Mouse (Mus musculus) adrenal gland, postnatal 14 days (tissue): ENCODE results near the gene Psmc5. TPM values are rescaled to one million over a fixed set of nuclear protein-coding genes. Genes with fewer than 3 reads are reported as not detected.
"Not testable (repeated sequence)": the region's sequence is repeated elsewhere in the genome, so short reads cannot be mapped to it uniquely, and the experiment has no call there.

ENCODE experiments used
- DNase-seq: peaks from one replicate; pipeline ENCODE4 v3.0.0; 2021; ENCODE audit warnings: mixed read lengths
- long read RNA-seq, 2 experiments: library from polyadenylated mRNA; stranded (forward); transcript quantifications; one replicate each; pipeline ENCODE4 v2.0.0; 2021
- total RNA-seq: library from RNA; stranded (reverse); gene quantifications from 2 replicates; pipeline ENCODE4 v1.2.3, GENCODE M21; 2021

The Psmc5 gene
- 141 and 146 TPM in 2 replicates for total RNA-seq
- long read RNA-seq, experiment 1, transcript Psmc5-201 (11 exons, 1,316 nt) = major isoform, 254 of 278 reads
- long read RNA-seq, experiment 1, transcript Psmc5-202 (10 exons, 1,394 nt) = minor isoform, 8 of 278 reads
- long read RNA-seq, experiment 1, partial matches to known transcripts = 15 of 278 reads
- long read RNA-seq, experiment 1, other reads (novel, unspliced or antisense) = 1 of 278 reads
- long read RNA-seq, experiment 2, transcript Psmc5-201 (11 exons, 1,316 nt) = major isoform, 238 of 268 reads
- long read RNA-seq, experiment 2, partial matches to known transcripts = 22 of 268 reads
- long read RNA-seq, experiment 2, other reads (novel, unspliced or antisense) = 5 of 268 reads

DNA sequence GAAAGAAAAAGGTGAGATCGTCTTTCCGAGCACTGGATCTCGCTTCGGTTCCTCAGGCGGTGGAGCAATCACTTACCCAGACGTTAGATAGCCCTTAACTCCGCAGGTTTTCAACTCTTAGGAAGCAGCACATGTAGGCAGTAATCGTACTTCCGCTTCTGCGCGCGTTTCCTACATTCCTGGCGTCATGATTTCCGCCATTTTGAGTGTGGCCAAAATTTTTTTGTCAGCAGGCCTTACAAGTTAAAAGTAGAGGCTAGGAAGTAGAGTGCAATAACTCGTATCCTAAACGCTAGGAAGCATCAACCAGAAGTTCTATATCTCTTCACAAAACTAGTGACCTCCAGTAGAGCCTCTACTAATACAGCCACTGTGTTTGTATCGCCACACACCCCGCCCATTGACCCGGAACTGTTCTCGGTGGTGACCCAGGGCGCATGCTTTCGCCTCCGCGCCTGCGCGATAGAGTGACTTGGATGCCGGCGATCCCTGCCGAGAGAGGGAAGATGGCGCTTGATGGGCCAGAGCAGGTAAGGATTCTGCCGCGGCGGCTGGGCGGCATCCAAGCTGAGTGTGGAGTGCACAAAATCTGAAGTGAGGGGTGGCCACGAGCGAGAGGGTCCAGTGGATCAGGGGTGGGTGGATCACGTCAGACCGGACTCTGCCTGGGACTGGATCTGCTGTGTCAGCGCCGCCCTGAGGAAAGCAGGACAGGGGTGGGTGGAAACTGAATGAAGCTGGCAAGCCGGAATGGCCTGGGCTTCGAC is at the start of gene Psmc5, which contains the start of gene Ftsj3:
Psmc5 (plus strand) TSS at position 470 of the 767 bp plus-strand sequence.
Ftsj3 (minus strand) TSS at position 395 of the 767 bp plus-strand sequence.
- DNase-seq = peak; percentile 99

DNA sequence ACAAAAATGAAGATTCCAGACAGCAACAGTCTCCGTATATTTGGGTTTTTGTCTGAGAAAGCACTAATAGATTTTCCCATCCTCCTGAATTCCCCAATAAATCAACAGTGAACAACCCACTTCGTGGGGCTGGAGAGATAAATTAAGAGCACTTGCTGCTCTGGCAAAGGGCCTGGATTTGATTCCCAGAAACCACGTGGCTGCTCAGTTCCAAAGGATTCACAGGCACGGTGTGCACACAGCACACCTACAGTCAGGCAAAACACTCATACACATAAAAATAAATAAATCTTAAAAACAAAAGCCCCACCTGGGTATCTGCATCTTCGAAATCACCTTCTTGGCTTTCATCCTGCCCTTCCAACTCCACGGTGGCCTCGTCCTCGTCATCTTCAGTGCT is 43.2 kb upstream of the Psmc5 start:
- DNase-seq = no peak

DNA sequence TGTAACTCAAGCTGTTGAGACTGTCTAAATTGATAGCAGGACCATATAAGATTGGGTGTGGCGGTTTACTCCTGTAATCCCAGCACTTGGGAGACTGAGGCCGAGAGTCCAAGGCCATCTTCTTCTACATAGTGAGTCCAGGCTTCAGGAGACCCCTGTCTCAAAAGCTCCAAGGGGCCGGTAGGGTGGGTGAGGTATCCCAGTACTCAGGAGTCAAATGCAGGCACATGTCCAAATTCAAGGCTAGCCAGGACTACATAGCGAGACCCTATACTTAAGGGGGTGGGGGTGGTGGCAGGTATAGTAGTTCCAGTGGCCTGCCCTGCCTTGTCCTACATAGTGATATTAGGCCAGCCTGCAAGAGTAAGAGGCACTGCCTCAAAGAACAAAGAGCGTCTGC is 41.1 kb upstream of the Psmc5 start:
- no peak for DNase-seq

DNA sequence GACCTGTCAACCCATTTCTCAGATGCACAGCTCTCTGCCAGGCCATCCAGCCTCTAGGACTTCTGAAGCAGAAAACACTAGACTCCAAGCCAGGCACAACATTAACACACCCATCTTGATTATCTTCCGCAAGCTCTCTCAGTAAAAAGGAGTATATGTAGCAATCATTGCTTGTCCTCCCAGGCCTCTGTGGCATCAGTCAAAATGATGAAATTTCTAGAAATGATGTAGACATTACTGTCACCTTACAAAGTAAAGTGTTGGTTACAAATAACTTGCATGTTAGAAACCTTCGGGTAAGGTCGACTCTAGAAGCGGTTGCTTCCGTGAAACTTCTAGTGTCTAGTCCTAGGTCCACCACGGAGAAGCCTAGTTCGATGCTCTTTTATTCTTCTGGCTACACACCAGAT is 40.5 kb upstream of the Psmc5 start:
- DNase-seq = no peak

DNA sequence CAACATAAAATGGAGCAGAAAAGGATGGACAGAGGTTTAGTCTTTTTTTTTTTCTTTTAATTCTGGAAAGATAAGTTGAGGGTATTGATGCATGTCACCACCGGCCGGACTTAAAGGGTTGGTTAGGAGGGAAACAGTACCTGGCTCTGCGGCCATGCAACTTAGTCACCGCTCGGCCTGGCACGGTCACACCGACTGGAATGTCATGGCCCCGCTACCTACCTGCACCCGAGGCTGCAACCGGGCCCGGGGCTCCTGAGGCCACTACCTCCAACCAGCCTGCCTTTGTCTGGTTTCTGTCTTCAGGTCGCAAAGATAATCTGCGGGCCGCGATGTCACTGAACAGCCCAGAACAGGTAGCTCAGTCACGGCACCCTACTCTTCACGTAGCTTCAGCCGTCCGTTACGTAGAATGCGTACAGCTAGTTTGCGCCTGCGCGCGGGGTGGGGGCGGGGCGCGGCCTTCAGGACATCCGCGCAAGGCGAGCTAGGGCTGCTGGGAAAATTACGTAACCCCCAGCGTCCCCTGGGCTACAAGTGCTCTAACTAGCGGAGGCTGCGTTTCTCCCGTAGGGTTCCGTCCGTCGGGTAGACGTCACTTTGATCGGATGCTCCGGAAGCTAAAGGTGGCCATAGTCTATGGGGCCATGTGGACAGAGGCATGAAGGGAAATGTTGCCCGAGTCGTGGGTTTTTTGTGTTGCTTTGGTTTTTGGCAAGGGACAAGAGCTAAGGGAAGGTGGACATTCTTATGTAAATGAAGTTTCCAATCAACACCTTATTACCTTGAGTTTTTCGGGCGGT is 39.8 kb upstream of the Psmc5 start, which contains the start of gene Ccdc47:
Ccdc47 (minus strand) TSS at position 418 of the 803 bp plus-strand sequence.
- peak; percentile 97 for DNase-seq

DNA sequence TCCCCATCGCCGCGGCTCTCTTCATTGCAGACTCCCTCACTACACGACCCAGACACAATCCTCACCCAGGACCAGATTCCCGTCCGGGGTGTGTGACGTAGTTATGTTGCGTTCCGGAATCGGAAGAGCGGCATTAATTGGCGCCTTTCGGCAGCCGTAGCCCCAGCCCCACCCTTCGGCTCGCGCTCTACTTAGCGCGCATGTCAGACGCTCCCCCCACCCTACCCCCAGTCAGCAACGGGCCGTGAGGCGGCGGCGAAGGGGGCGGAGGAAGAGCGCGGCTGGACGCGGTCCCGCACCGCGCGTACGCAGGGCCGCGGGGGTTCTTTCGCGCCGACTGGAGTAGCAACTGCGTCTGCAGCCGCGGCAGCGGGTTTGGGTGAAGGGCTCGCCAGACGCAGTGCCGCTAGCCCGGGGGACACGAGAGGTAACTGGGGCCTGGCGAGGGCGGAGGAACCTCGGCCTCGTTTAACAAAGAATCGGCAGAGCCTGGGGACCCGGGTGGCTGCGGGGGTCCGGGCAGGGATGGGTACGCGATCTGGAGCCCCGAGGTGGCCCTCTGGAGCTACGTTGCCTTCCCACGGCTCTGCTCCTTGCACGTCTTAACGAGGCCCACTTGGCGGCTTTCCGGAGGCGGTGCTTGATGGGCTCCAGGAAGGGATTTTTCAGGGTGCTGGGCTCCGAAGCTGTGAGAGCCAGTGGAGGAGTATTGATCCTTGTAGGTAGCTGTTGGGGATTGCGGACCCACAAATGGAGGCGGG is 39.0 kb upstream of the Psmc5 start, which contains the start of gene Ddx42:
Ddx42 (plus strand) TSS at position 197 of the 761 bp plus-strand sequence.
- DNase-seq = peak; percentile 95

DNA sequence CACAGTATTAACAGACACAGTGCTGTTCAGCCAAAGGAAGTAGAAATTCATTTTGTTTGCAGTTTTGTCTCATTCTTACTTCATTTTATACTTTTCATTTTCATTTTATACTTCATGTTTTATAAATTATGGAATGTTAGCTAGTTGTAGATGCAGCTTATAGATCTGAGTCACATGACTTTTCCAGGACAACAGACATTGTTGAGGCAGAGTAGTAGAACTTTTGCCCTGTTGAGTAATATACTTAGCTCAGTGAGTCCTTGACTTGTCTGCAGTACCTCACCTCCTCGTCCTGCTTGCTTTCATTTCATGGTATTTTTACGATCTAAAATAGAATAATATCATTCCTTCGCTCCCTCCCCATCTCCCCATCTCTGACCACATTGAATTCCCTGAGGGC is 35.4 kb upstream of the Psmc5 start:
- no peak for DNase-seq

DNA sequence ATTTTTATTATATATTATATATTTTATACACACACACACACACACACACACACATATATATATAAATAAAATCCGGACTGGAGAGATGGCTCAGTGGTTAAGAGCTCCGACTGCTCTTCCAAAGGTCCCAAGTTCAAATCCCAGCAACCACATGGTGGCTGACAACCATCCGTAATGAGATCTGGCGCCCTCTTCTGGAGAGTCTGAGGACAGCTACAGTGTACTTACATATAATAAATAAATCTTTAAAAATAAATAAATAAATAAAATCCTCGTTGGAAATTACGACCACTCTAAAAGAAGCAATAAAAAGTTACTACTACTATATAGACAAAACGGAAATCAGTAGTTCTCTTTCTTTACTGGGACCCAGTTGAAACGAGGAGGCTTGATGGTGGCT is 22.0 kb upstream of the Psmc5 start:
- DNase-seq = not testable (repeated sequence)

DNA sequence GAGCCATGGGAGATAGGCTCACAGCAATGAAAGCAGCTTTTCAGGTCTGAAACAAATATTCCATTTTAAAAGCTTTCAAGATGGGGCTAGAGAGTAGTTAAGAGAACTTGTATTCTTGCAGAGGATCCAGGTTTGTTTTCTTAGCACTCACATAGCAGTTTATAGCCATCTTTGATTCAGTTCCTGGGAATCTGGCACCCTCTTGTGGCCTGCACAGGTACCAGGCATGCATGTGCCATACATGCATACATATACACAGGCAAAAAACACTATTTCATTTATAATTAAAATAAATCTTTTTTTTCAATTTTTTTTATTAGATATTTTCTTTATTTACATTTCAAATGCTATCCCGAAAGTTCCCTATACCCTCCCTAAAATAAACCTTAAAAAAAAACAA is 9.1 kb upstream of the Psmc5 start:
- no peak for DNase-seq

DNA sequence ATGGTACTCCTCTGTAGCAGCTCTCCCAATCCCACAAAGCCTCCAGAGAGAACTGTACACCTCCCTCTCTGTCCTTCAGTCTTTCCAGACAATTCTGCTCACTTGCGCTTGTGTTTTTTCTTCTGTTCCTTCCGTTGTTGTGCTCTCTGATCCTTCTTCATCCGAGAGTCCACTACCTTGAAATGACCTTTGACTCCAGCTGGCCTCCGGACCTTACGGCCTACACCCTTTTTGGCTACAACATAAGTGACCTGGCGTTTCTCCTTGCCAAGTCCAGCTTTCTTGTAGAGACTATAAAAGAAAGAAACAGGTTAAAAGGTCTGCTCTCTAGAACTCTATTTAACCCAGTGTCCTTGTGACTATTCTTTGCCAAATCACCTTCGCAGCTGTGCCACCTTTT is 6.6 kb upstream of the Psmc5 start:
- no peak for DNase-seq

DNA sequence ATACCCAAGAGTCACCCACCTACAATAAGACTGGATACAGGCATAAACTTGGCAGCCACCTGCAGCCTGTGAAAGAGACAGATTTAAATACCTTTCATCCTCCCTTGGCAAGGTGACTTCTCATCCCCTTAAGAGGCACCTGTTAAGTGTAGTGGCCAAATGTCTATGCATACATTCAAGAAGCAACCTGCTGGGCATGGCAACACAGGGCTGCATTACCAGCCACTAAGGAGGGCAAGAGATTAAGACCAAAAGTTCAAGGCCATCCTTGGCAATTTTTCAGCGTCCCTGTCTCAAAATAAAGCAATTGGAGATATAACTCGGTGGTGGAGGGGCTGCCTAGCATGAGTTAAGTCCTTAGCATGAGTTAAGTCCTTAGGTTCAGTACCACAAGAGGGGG is 1.2 kb upstream of the Psmc5 start:
- DNase-seq = no peak

DNA sequence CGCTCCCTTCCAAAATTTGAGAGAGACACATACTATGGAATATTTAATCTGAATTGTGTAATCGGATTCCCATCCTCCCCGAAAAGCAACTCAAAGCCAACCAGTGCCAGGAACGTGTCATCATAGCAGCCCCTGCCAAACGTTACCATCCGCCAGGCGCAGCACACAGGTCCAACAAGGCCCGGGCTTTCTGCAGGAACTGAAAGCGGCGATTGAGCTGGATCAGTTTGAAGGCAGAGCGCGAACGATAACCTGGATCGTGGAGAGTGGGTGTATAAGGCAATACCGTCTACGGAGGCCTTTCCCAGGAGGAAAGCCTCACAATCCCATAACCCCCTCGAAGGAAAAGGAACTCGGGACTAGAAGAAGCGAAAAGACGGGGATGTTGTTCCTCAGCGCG is 780 bp upstream of the Psmc5 start:
- peak; percentile 73 for DNase-seq

DNA sequence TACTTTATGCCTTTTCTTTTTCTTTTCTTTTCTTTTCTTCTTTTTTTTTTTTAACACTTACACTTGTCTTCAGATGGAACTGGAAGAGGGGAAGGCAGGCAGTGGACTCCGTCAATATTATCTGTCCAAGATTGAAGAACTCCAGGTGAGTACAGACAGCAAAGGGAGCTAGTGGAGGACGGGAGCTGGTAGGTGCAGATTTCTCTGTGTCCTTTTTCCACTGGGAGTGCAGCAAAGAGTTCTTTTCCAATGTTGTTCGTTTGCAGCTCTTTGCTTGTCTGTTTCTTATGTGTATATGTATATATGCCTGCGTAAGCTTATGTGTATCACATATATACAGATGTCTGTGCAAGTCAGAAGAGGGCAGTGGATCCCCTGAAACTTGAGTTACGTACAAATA is 821 bp downstream of the Psmc5 start:
- peak; percentile 52 for DNase-seq

DNA sequence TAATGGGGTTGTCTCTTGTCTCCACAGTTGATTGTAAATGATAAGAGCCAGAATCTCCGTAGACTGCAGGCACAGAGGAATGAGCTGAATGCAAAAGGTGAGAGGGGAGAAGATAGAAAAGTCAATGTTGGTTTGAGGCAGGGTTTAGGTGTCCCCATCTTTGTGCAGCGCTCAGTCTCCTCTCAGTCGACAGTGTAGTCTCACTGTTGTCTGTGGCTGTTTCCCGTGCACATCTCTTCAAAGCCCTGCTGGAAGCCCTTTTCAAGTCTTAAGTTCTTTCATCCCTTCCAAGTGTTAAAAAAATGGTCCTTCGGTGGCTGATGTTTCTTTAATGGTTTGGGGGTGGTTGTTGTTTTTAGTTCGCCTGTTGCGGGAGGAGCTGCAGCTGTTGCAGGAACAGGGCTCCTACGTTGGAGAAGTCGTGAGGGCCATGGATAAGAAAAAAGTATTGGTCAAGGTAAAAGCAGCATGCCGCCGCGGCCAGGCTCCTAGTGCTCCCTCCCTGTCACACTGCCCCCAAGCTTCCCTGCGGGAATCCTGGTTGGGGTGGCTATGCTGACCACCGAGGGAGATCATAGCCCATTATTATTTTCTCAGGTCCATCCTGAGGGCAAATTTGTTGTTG is 5.0 kb downstream of the Psmc5 start:
- no peak for DNase-seq

DNA sequence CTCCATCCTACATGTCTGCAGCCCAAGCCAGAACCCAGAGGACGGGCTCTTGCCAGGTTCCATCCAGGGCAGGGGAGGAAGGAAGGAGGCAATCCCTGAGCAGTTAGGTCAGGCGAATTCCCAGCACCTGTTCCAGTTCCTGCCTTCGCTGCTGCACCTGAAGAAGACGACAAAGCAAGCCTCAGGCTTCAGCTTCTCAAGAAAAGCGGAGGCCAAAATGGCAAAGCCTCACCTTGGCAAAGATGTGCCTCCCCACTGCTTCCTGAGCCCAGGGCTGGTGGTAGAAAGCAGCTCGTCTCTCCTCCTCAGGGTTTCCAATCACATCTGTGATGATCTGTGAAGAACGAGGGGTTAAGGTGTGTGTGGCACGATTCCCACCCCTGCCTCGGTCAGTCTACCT is 8.0 kb downstream of the Psmc5 start:
- DNase-seq = no peak

DNA sequence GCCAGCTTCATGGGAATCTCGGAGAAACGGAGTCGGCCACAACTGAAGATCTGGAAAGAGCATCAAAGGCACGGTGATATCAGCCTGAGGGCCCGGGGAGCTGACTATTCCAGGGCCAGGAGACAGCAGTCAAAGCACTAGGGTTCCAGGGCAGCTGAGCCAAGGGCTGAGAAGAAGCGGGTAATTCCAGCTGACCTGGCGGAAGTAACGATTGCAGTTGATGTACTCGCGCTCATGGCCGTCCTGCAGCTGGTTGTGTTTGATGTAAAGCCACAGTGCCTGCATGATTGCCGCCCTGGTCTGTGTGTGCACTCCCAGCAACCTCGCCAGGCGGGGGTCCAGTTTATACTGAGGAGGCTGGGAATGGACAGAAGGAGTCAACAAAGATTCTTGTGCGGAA is 9.0 kb downstream of the Psmc5 start:
- DNase-seq = no peak

DNA sequence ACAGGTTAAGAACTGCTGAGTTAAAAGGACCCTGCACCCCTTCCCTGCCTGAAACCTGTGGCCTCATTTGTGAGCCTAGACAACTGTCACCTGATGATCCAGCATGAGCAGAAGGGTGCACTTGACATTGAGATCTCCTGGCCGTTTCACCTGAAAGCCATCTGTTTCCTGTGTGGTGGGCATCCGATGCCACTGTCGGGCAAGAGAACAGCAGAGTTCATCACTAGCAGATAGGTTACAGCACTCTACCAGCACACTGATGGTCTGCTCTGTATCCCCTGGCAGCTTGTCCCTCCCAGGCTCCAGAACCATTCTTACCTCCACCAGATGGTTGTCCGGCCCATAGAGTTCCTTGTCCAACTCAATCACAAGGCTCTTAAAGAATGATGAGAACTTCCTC is 9.6 kb downstream of the Psmc5 start:
- DNase-seq = no peak

DNA sequence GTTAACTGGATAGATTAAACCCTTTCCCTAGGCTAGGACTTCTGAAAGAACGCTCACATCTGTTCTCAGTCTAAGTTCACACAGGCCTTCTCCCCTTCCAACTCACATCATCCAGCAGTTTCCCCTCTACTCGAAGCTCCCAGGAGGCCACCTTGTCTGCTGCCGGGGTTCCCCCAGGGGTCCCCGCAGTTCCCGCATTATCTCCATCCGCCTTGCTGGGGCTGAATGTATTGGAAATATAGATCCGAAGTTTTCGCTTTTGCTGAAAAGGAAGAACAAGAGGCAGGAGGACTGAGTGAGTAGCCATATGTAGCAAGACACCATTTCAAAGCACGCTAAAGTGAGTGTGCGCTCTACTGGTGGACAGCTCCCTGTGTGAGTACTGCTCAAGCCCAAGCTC is 10.5 kb downstream of the Psmc5 start:
- DNase-seq = no peak

DNA sequence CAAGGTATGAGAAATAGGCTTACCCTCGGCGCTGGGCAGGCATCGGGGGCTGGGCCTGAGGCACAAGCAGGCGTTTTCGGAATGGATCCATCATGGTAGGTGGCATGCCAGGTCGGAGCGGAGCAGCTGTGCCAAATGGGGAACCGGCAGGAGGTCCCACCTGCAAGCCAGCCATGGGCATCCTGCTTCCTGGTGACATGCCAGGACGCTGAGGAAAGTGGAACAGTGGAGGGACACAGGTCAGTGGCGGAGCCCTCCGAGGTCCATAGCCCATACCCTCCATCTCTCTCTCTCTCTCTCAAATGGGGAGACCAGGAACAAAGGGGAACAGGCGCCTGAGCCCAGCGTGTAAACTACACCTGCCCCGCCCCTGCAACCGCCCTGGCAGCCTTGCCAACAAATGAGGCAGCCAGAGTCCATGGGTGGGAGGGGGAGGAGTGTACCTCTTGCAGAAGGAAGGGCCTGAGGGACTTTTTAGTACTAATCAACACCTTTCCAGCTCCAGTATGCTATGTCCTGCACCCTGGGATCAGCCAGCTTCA is 11.4 kb downstream of the Psmc5 start:
- DNase-seq = peak; percentile 86

DNA sequence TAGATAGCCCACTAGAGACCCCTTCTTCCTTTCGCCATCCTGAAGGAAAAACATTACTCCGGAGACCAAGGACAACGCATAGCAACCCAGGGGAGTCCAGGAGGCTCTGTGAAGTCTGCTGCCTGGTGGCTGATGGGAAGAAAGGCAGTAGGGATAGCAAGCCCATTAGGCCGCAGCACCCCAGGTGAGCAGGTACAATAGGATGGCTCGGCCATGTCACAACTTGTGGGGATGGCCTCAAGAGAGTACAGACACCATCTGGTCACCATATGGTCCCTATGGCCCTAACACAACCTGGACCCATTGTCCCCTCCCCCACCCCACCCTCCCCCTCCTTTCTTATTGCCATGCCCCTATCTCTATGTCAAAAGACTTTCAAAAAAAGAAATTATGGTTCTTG is 11.9 kb downstream of the Psmc5 start:
- DNase-seq = no peak
